Mouse (Mus musculus) forebrain, embryonic 14.5 days (tissue): Measurements from ENCODE around the gene Rpgr. TPM values are rescaled to one million over a fixed set of nuclear protein-coding genes. Genes with fewer than 3 reads are reported as not detected.
A peak's percentile ranks its signal among the peaks of the same experiment; 100 is the strongest.

Experiments
- ATAC-seq: fragments of 200-750 bp; cut with Nextera tagmentation; 2 replicates; pipeline ENCODE4 v1.8.0; 2017; ENCODE audit warnings: mild to moderate bottlenecking, moderate library complexity
- DNase-seq: peaks from one replicate; pipeline ENCODE4 v3.0.0-alpha.2; 2015; ENCODE audit warnings: low spot score
- H3K27ac ChIP-seq: fragments of 300-500 bp; sonication (generic); 2 replicates; pipeline ENCODE4 v1.5.1; 2014; ENCODE audit warnings: low read depth, mild to moderate bottlenecking, control low read depth, low read length, moderate library complexity
- H3K27me3 ChIP-seq: fragments of 300-500 bp; sonication (generic); replicated peaks from 2 replicates; pipeline ENCODE4 v1.6.1; 2014; ENCODE audit warnings: low read length, control low read depth, mixed read lengths; ENCODE audit not compliant: control insufficient read depth, insufficient read depth
- H3K36me3 ChIP-seq: fragments of 300-500 bp; sonication (generic); 2 replicates; pipeline ENCODE4 v1.6.1; 2014; ENCODE audit warnings: low read length, control low read depth; ENCODE audit not compliant: control insufficient read depth, insufficient read depth
- H3K4me1 ChIP-seq: fragments of 300-500 bp; sonication (generic); 2 replicates; pipeline ENCODE4 v1.6.1; 2014; ENCODE audit warnings: antibody characterized with exemption, low read length, control low read depth; ENCODE audit not compliant: control insufficient read depth, insufficient read depth
- H3K4me2 ChIP-seq: fragments of 300-500 bp; sonication (generic); 2 replicates; pipeline ENCODE4 v1.6.1; 2014; ENCODE audit warnings: mild to moderate bottlenecking, control low read depth, low read length
- H3K4me3 ChIP-seq: fragments of 300-500 bp; sonication (generic); 2 replicates; pipeline ENCODE4 v1.5.1; 2014; ENCODE audit warnings: low read depth, low read length, control low read depth
- H3K9ac ChIP-seq: fragments of 300-500 bp; sonication (generic); 2 replicates; pipeline ENCODE4 v1.6.1; 2014; ENCODE audit warnings: mild to moderate bottlenecking, low read length, control low read depth, moderate library complexity
- H3K9me3 ChIP-seq: fragments of 300-500 bp; sonication (generic); replicated peaks from 2 replicates; pipeline ENCODE4 v1.6.1; 2016; ENCODE audit warnings: low read length, control low read depth, mixed read lengths; ENCODE audit not compliant: control insufficient read depth
- WGBS: fragments of 180-500 bp; shearing (Covaris S2); extraction: QIAGEN DNeasy Blood & Tissue Kit; methylation state at CpG from one replicate; pipeline ENCODE4 v1.1.7; 2014; 5-methylcytosine and 5-hydroxymethylcytosine counted together
- polyA plus RNA-seq: library from polyadenylated mRNA; unstranded; fragments of >200 nt; fragmentation: Nextera tagmentation; extraction: Ambion mirVana; gene quantifications from 2 replicates; pipeline ENCODE4 v1.2.1, GENCODE M21; 2014

The Rpgr gene
- 34.0 and 41.5 TPM in 2 replicates for polyA plus RNA-seq

GRCm38 (mm10) chrX:10216410-10216949 lies at the start of gene Rpgr:
Rpgr (minus strand) TSS chrX:10216920.
- no peaks in the 10 kb centered on the region for H3K27me3 ChIP-seq
- 32% methylated on average over 47 of the region's 47 CpGs for WGBS
- no peaks in the 10 kb centered on the region for H3K36me3 ChIP-seq
- H3K4me1 ChIP-seq: no peaks in the 10 kb centered on the region
- peak; percentile 95 for DNase-seq
- peak; percentile 98 for ATAC-seq
- no peaks in the 10 kb centered on the region for H3K9me3 ChIP-seq
- H3K4me3 ChIP-seq: peak within 1 kb of the TSS; percentile 45
- H3K9ac ChIP-seq: peak within 1 kb of the TSS; percentile 62
- H3K4me2 ChIP-seq: peak within 1 kb of the TSS; percentile 52
- peak within 1 kb of the TSS; percentile 71 for H3K27ac ChIP-seq

- DNase-seq (peak; percentile 32), ATAC-seq (peak; percentile 50; the same call in 1 of the 2 replicates)
- H3K9ac ChIP-seq: no peak overlapping the region
Measured at GRCm38 (mm10) chrX:10258260-10258659, 41.5 kb upstream of the Rpgr start.

GRCm38 (mm10) chrX:10257774-10258173 lies 41.1 kb upstream of the Rpgr start:
- no peak overlapping the region for H3K9ac ChIP-seq
- WGBS: 85% methylated on average over 1 of the region's 1 CpGs
- H3K27me3 ChIP-seq: no peaks in the 10 kb centered on the region
- no peak overlapping the region for H3K4me3 ChIP-seq
- ATAC-seq: no peak
- no peak for DNase-seq
- H3K9me3 ChIP-seq: no peaks in the 10 kb centered on the region
- H3K36me3 ChIP-seq: no peaks in the 10 kb centered on the region
- no peak overlapping the region for H3K27ac ChIP-seq
- no peak overlapping the region for H3K4me2 ChIP-seq
- H3K4me1 ChIP-seq: no peaks in the 10 kb centered on the region

More at GRCm38 (mm10) chrX:10258260-10258659, 41.5 kb upstream of the Rpgr start:
- Histone ChIP-seq H3K27me3 (no peaks in the 10 kb centered on the region), H3K4me2 (no peak overlapping the region), H3K27ac (no peak overlapping the region), H3K4me1 (no peaks in the 10 kb centered on the region), H3K36me3 (no peaks in the 10 kb centered on the region), H3K9me3 (no peaks in the 10 kb centered on the region), H3K4me3 (no peak overlapping the region)
- WGBS: 57% methylated on average over 5 of the region's 5 CpGs

GRCm38 (mm10) chrX:10251852-10252504 lies 35.3 kb upstream of the Rpgr start, which contains the start of gene Otc:
Otc (plus strand) TSS chrX:10252305.
- Histone ChIP-seq H3K4me2 (no peak within 1 kb of the TSS), H3K9me3 (no peaks in the 10 kb centered on the region), H3K27ac (no peak within 1 kb of the TSS), H3K9ac (no peak within 1 kb of the TSS), H3K27me3 (no peaks in the 10 kb centered on the region), H3K4me1 (no peaks in the 10 kb centered on the region), H3K36me3 (no peaks in the 10 kb centered on the region), H3K4me3 (no peak within 1 kb of the TSS)
- ATAC-seq (peak; percentile 50; the same call in 1 of the 2 replicates), DNase-seq (peak; percentile 9)
- 34% methylated on average over 2 of the region's 2 CpGs for WGBS

GRCm38 (mm10) chrX:10251357-10251756 lies 34.6 kb upstream of the Rpgr start:
- no peak for ATAC-seq
- no peak overlapping the region for H3K4me3 ChIP-seq
- no peak overlapping the region for H3K4me2 ChIP-seq

GRCm38 (mm10) chrX:10243916-10244315 lies 27.2 kb upstream of the Rpgr start:
- no peaks in the 10 kb centered on the region for H3K27me3 ChIP-seq
- H3K9me3 ChIP-seq: no peaks in the 10 kb centered on the region
- H3K4me3 ChIP-seq: no peak overlapping the region
- DNase-seq (no peak), ATAC-seq (no peak)
- no peak overlapping the region for H3K4me2 ChIP-seq
- no peak overlapping the region for H3K9ac ChIP-seq
- H3K36me3 ChIP-seq: no peaks in the 10 kb centered on the region
- no peak overlapping the region for H3K27ac ChIP-seq
- 84% methylated on average over 3 of the region's 3 CpGs for WGBS
- no peaks in the 10 kb centered on the region for H3K4me1 ChIP-seq

More at GRCm38 (mm10) chrX:10251357-10251756, 34.6 kb upstream of the Rpgr start:
- no peaks in the 10 kb centered on the region for H3K27me3 ChIP-seq
- no peaks in the 10 kb centered on the region for H3K4me1 ChIP-seq
- H3K9me3 ChIP-seq: no peaks in the 10 kb centered on the region
- no peaks in the 10 kb centered on the region for H3K36me3 ChIP-seq
- no peak overlapping the region for H3K27ac ChIP-seq
- H3K9ac ChIP-seq: no peak overlapping the region
- DNase-seq: no peak

- 63% methylated on average over 4 of the region's 4 CpGs for WGBS
- Histone ChIP-seq H3K4me1 (no peaks in the 10 kb centered on the region), H3K9ac (no peak overlapping the region), H3K36me3 (no peaks in the 10 kb centered on the region), H3K27me3 (no peaks in the 10 kb centered on the region), H3K9me3 (no peaks in the 10 kb centered on the region), H3K4me3 (no peak overlapping the region), H3K27ac (no peak overlapping the region), H3K4me2 (no peak overlapping the region)
- DNase-seq: no peak
- no peak for ATAC-seq
Measured at GRCm38 (mm10) chrX:10239515-10239914, 22.8 kb upstream of the Rpgr start.

- Histone ChIP-seq H3K4me1 (no peaks in the 10 kb centered on the region), H3K27ac (no peak overlapping the region), H3K4me2 (no peak overlapping the region), H3K27me3 (no peaks in the 10 kb centered on the region), H3K9ac (no peak overlapping the region), H3K36me3 (no peaks in the 10 kb centered on the region), H3K4me3 (no peak overlapping the region), H3K9me3 (no peaks in the 10 kb centered on the region)
- 82% methylated on average over 3 of the region's 3 CpGs for WGBS
- ATAC-seq: no peak
- DNase-seq: no peak
Measured at GRCm38 (mm10) chrX:10234617-10235016, 17.9 kb upstream of the Rpgr start.

- ATAC-seq: no peak
- H3K4me2 ChIP-seq: no peak overlapping the region
Measured at GRCm38 (mm10) chrX:10233051-10233450, 16.3 kb upstream of the Rpgr start.

More at GRCm38 (mm10) chrX:10233051-10233450, 16.3 kb upstream of the Rpgr start:
- no peaks in the 10 kb centered on the region for H3K36me3 ChIP-seq
- 77% methylated on average over 2 of the region's 2 CpGs for WGBS
- no peak overlapping the region for H3K27ac ChIP-seq
- H3K9ac ChIP-seq: no peak overlapping the region
- no peaks in the 10 kb centered on the region for H3K9me3 ChIP-seq
- no peaks in the 10 kb centered on the region for H3K4me1 ChIP-seq
- DNase-seq: peak; percentile 56
- H3K27me3 ChIP-seq: no peaks in the 10 kb centered on the region
- H3K4me3 ChIP-seq: no peak overlapping the region
